Mouse (Mus musculus) heart, embryonic 10.5 days (tissue): ENCODE data around the gene Pde4d. TPM values are rescaled to one million over a fixed set of nuclear protein-coding genes. Genes with fewer than 3 reads are reported as not detected.
A peak's percentile ranks its signal among the peaks of the same experiment; 100 is the strongest.

Source experiments
- DNase-seq: peaks from one replicate; pipeline ENCODE4 v3.0.0-alpha.2; 2017; ENCODE audit warnings: low spot score
- H3K27ac ChIP-seq: fragments of 300-500 bp; sonication (generic); 2 replicates; pipeline ENCODE4 v1.5.1; 2016; ENCODE audit warnings: mild to moderate bottlenecking
- H3K27me3 ChIP-seq: fragments of 300-500 bp; sonication (generic); 2 replicates; pipeline ENCODE4 v1.6.1; 2016; ENCODE audit warnings: mild to moderate bottlenecking; ENCODE audit not compliant: poor library complexity, insufficient read depth, severe bottlenecking
- H3K36me3 ChIP-seq: fragments of 300-500 bp; sonication (generic); 2 replicates; pipeline ENCODE4 v1.6.1; 2016; ENCODE audit warnings: mild to moderate bottlenecking, moderate library complexity
- H3K4me1 ChIP-seq: fragments of 300-500 bp; sonication (generic); 2 replicates; pipeline ENCODE4 v1.6.1; 2016; ENCODE audit warnings: mild to moderate bottlenecking
- H3K4me3 ChIP-seq: fragments of 300-500 bp; sonication (generic); 2 replicates; pipeline ENCODE4 v1.5.1; 2016; ENCODE audit warnings: mild to moderate bottlenecking, moderate library complexity
- H3K9me3 ChIP-seq: fragments of 300-500 bp; sonication (generic); 2 replicates; pipeline ENCODE4 v1.6.1; 2016; ENCODE audit warnings: mild to moderate bottlenecking, moderate library complexity
- WGBS: fragments of 180-500 bp; shearing (Covaris S2); methylation state at CpG from one replicate; pipeline ENCODE4 v1.1.7; 2016; 5-methylcytosine and 5-hydroxymethylcytosine counted together
- polyA plus RNA-seq: library from polyadenylated mRNA; unstranded; fragments of >200 nt; fragmentation: Nextera tagmentation; extraction: Ambion mirVana; gene quantifications from 2 replicates; pipeline ENCODE4 v1.2.1, GENCODE M21; 2016

Gene Pde4d
- polyA plus RNA-seq, 1 experiment from 2014 or later, result 24.9 TPM

- 73% methylated on average over 8 of the region's 8 CpGs for WGBS
- Histone ChIP-seq H3K9me3 (no peaks in the 10 kb centered on the region), H3K36me3 (no peaks in the 10 kb centered on the region), H3K27ac (no peak overlapping the region), H3K4me1 (no peaks in the 10 kb centered on the region), H3K27me3 (no peaks in the 10 kb centered on the region), H3K4me3 (no peak overlapping the region)
- DNase-seq, result no peak
Measured at GRCm38 (mm10) chr13:109068258-109069219, 618.8 kb downstream of the Pde4d start.

GRCm38 (mm10) chr13:109073371-109073770 is 623.6 kb downstream of the Pde4d start:
- no peak for DNase-seq
- H3K27ac ChIP-seq, result no peak overlapping the region
- 29% methylated on average over 2 of the region's 2 CpGs for WGBS
- H3K4me3 ChIP-seq, result no peak overlapping the region
- no peaks in the 10 kb centered on the region for H3K36me3 ChIP-seq
- H3K27me3 ChIP-seq, result no peaks in the 10 kb centered on the region
- no peaks in the 10 kb centered on the region for H3K4me1 ChIP-seq
- H3K9me3 ChIP-seq, result no peaks in the 10 kb centered on the region

- DNase-seq, result no peak
- no peak overlapping the region for H3K27ac ChIP-seq
- no peaks in the 10 kb centered on the region for H3K36me3 ChIP-seq
- no peaks in the 10 kb centered on the region for H3K9me3 ChIP-seq
- 50% methylated on average over 4 of the region's 4 CpGs for WGBS
- no peak overlapping the region for H3K4me3 ChIP-seq
- H3K4me1 ChIP-seq, result no peaks in the 10 kb centered on the region
- no peaks in the 10 kb centered on the region for H3K27me3 ChIP-seq
Measured at GRCm38 (mm10) chr13:109074078-109074477, 624.3 kb downstream of the Pde4d start.

GRCm38 (mm10) chr13:109092654-109093053 is 642.9 kb downstream of the Pde4d start:
- Histone ChIP-seq H3K27ac (no peak overlapping the region), H3K9me3 (no peaks in the 10 kb centered on the region), H3K4me1 (no peaks in the 10 kb centered on the region), H3K4me3 (no peak overlapping the region), H3K27me3 (no peaks in the 10 kb centered on the region), H3K36me3 (no peaks in the 10 kb centered on the region)
- DNase-seq, result no peak
- 83% methylated on average over 3 of the region's 3 CpGs for WGBS

GRCm38 (mm10) chr13:109096654-109097053 is 646.9 kb downstream of the Pde4d start:
- Histone ChIP-seq H3K9me3 (no peaks in the 10 kb centered on the region), H3K4me1 (no peaks in the 10 kb centered on the region), H3K36me3 (no peaks in the 10 kb centered on the region), H3K27ac (no peak overlapping the region), H3K27me3 (no peaks in the 10 kb centered on the region), H3K4me3 (no peak overlapping the region)
- 71% methylated on average over 2 of the region's 2 CpGs for WGBS
- no peak for DNase-seq

- H3K4me3 ChIP-seq, result peak overlapping the region; percentile 69
- H3K27ac ChIP-seq, result no peak overlapping the region
- WGBS, result 2% methylated on average over 8 of the region's 8 CpGs
- H3K4me1 ChIP-seq, result peaks cover 15% of the 10 kb centered on the region
- no peaks in the 10 kb centered on the region for H3K36me3 ChIP-seq
- no peak for DNase-seq
- H3K9me3 ChIP-seq, result no peaks in the 10 kb centered on the region
- peaks cover 35% of the 10 kb centered on the region for H3K27me3 ChIP-seq
Measured at GRCm38 (mm10) chr13:109116004-109116341, 666.2 kb downstream of the Pde4d start.

- no peaks in the 10 kb centered on the region for H3K9me3 ChIP-seq
- H3K4me1 ChIP-seq, result peaks cover 15% of the 10 kb centered on the region
- DNase-seq, result peak; percentile 85
- no peaks in the 10 kb centered on the region for H3K36me3 ChIP-seq
- peaks cover 35% of the 10 kb centered on the region for H3K27me3 ChIP-seq
- H3K4me3 ChIP-seq, result peak overlapping the region; percentile 69
- no peak overlapping the region for H3K27ac ChIP-seq
- WGBS, result under 1% methylated on average over 63 of the region's 63 CpGs
Measured at GRCm38 (mm10) chr13:109116342-109117201, 666.8 kb downstream of the Pde4d start.

DNA sequence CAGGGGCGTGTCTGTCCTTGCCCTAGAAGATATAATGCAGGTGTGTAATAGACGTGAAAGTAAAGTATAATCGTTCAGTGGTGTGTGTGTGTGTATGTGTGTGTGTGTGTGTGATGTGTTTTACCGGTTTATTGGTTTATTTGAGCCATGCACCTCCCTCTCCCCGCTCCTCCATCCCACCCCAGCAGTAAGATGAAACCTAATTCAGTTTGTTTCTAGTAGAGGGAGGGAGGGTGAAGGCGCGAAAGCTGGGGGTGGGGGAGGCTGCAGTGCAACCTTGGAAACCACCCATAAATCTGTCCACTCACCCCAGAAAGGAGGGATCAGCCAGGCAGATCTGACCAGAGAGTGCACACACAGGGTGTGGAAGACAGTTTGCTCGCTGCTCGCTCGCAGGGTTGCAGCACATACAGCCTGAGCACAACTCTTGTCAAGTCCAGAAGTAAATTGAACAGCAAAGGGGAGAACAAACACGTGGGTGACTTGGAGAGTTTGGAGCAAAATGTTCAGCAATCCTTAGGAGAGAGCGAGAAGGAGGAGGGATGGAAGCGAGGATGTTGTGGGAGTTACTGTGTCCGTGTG is 667.6 kb downstream of the Pde4d start:
- peaks cover 35% of the 10 kb centered on the region for H3K27me3 ChIP-seq
- peaks cover 15% of the 10 kb centered on the region for H3K4me1 ChIP-seq
- no peaks in the 10 kb centered on the region for H3K9me3 ChIP-seq
- WGBS, result 13% methylated on average over 14 of the region's 14 CpGs
- H3K27ac ChIP-seq, result no peak overlapping the region
- H3K36me3 ChIP-seq, result no peaks in the 10 kb centered on the region
- DNase-seq, result no peak
- H3K4me3 ChIP-seq, result peak overlapping the region; percentile 69

- peaks cover 35% of the 10 kb centered on the region for H3K27me3 ChIP-seq
- H3K4me3 ChIP-seq, result no peak overlapping the region
- H3K9me3 ChIP-seq, result no peaks in the 10 kb centered on the region
- 85% methylated on average over 1 of the region's 1 CpGs for WGBS
- H3K4me1 ChIP-seq, result peaks cover 15% of the 10 kb centered on the region
- H3K27ac ChIP-seq, result no peak overlapping the region
- no peaks in the 10 kb centered on the region for H3K36me3 ChIP-seq
- DNase-seq, result no peak
Measured at GRCm38 (mm10) chr13:109118296-109118800, 668.6 kb downstream of the Pde4d start.

GRCm38 (mm10) chr13:109121867-109122266 is 672.1 kb downstream of the Pde4d start:
- Histone ChIP-seq H3K9me3 (no peaks in the 10 kb centered on the region), H3K27me3 (peaks cover 17% of the 10 kb centered on the region), H3K4me1 (peaks cover 8% of the 10 kb centered on the region), H3K27ac (no peak overlapping the region), H3K36me3 (no peaks in the 10 kb centered on the region), H3K4me3 (no peak overlapping the region)
- DNase-seq, result no peak
- 61% methylated on average over 3 of the region's 3 CpGs for WGBS

DNA sequence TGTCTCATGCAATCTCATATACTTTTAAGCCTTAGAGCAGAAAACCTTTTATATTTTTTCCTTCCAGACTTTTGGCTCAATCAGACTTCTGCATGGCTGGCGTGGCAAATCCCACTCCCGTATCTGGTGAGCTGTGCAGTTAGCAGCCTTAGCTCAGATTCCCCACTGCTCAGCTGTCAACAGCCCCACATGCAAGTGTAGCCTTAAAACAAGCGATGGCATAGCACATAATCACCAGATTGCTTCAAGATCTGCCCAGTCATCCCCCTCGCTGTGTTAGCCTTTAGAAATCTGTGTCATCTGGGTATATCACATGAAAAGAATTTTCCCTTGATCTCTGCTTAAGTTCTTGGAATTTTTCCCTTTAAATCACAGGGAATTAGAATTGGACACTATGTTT is 686.7 kb downstream of the Pde4d start:
- H3K4me1 ChIP-seq, result no peaks in the 10 kb centered on the region
- H3K27me3 ChIP-seq, result no peaks in the 10 kb centered on the region
- H3K27ac ChIP-seq, result no peak overlapping the region
- H3K9me3 ChIP-seq, result no peaks in the 10 kb centered on the region
- no peak overlapping the region for H3K4me3 ChIP-seq
- DNase-seq, result no peak
- H3K36me3 ChIP-seq, result no peaks in the 10 kb centered on the region
- 58% methylated on average over 4 of the region's 4 CpGs for WGBS

- Histone ChIP-seq H3K27ac (no peak overlapping the region), H3K36me3 (no peaks in the 10 kb centered on the region), H3K4me3 (no peak overlapping the region), H3K9me3 (no peaks in the 10 kb centered on the region), H3K27me3 (no peaks in the 10 kb centered on the region), H3K4me1 (no peaks in the 10 kb centered on the region)
- WGBS, result 62% methylated on average over 3 of the region's 3 CpGs
- no peak for DNase-seq
Measured at GRCm38 (mm10) chr13:109158703-109159102, 709.0 kb downstream of the Pde4d start.
